Mouse (Mus musculus): ENCODE measurements around the gene Cchcr1.

Cchcr1 gene

DNA sequence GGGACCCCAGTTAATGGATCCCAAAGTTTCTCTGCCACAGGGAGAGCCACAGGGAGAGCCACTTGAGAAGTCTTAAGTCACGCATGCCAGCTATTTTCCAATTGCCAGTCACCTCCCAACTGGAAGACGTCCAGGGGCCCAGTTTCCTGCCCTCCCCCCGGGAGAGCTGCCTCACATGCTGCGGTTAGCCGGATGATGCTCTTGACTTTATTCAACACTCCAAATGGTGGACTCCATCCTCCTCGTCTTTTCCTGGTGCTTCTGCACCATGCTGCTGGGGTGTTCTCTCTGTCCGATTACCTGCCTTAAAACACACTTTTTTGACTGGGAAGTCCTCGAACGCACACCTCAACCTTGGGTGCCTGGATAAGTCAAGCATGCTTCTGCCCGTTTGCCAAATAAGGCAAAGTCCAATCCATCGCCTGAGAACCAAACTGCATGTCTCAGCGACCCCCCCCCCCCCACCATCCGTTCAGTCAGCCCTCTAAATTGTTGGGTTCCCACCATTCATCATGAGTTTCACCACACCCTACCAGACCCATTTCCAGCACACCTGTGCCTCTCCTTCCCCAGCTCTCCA is 39.4 kb downstream of the Cchcr1 start:
- no peak for DNase-seq (ENCODE audit: low spot score)

DNA sequence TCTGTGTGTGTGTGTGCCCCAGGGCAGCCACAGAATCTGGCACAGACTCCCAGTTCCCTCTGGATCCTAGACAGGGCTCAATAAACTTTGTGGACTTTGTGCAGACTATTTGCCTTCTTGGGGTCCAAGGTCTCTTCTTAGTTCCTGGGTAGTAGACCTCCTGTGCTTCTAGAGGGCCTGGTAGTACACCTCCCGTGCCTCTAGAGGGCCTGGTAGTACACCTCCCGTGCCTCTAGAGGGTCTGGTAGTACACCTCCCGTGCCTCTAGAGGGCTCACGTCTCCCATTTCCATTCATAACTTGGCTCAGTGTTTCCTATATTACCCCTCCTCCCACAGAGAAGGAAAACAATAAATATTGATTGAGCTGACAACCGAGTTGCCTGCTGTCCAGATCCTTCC is 39.9 kb downstream of the Cchcr1 start:
- DNase-seq (ENCODE audit: low spot score): no peak

DNA sequence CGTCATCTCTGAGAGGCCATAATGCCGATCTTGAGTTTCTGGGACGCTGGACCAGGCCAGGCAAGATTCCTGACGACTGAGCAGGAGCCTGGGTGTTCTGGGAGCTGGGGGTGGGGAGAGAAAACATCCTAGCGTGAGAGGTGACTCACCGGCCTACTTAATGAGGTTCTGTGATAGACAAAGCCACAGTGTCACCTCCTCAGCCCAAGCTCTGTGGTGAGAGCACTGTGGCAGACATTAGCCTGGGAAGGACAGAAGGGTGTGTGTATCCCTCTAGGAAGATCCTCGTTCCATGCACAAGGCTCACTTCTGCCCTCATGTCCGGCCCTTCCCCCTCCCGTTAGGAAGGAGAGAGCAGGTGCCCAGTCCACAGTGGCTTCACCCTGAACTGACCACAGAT is 40.5 kb downstream of the Cchcr1 start:
- DNase-seq (ENCODE audit: low spot score): no peak

DNA sequence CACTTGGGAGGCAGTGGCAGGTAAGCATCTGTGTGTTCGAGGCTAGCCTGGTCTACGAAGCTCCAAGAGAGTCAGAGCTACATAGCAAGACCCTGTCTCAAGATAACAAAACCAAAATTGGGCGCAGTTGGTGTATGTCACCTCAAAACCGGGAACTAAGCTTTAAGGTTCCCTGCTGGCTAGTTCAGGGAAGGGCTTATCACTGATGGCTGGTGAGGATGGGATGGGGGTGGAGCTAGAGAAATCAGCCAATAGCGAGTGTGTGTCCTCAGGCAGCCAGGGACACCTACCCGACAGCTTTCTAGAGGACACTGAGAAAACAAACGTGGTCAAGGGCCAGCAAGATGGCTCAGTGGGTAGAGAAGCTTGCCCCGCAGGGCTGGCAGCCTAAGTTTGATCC is 41.3 kb downstream of the Cchcr1 start:
- no peak for DNase-seq (ENCODE audit: low spot score)

DNA sequence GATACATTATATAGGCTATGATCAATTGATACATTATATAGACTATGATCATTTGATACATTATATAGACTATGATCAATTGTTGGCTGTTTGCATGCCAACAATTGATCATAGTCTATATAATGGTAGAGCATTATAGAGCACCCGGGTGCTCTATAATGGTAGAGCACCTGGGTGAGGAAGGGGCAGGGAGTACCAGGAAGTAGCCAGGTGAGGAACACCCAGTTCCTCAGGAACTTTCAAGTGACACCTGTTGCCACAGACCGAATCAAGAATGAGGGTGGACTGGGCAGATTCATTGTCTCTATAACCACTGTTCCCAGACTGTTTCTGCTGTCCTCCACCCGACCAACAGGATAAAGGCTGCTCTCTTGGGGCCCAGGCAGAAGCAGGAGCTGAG is 50.2 kb downstream of the Cchcr1 start, which contains the start of gene 2300002M23Rik:
Gene 2300002M23Rik, plus strand, starts transcription at position 301 of the 400 bp plus-strand sequence.
- DNase-seq (ENCODE audit: low spot score): no peak

DNA sequence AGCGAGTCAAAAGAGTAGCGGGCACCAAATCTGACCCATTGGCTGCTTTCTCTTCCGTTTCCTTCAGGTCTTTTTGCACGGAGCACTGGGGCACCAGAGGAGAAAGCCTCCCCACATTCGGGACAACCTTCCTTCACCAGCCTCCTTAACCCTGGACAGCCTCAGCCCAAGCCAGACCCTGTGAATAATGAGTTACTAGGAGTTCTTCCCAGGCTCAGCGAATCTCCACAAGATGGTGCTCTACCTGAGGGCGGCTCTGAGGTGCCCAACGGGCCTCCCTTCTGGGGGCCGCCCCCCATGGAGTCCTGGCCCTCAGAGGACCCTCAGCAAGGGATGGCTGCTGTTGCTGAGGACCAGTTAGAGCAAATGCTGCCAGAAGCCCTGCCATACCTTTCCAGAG is 50.9 kb downstream of the Cchcr1 start:
- DNase-seq (ENCODE audit: low spot score): no peak

DNA sequence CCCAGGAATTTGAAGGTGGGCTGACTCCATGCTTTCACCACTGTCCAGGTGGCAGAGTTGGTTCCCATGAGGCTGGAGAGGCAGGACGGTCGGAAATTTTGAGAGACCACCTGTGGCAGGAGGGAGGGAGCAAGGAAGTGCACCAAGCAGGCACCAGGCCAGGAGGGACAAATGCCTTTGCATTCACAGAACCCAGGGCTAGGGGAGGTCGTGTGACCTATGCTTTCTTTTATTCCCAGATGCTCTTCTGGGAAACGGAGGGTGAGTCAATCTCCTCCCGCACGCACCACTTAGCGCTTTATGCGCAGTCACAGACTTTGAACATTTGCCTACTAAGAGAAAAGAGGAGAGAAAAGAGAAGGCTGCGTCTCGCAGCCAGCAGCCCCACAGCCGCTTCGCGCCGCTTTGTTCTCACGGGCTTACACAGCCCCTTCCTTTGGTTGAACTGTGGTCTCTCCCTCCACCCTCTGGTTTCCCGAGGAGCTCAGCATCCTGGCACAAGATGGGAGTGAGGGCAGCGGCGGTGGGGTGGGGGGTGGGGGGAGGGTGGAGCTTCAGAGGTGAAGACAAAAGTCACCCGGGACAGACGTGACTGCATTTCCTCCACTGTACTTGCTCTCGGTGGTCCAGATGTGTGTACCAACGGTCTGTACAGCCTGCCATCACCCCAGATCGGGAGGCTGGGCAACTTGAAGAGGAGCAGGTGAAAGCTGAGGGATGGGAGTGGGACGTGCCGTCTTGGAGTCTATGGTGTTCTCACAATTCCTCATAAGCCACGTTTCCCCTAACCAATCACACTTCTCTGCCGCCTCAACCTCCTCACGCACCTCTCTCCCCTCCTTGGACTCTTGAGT is 52.4 kb downstream of the Cchcr1 start:
- DNase-seq (ENCODE audit: low spot score): no peak

DNA sequence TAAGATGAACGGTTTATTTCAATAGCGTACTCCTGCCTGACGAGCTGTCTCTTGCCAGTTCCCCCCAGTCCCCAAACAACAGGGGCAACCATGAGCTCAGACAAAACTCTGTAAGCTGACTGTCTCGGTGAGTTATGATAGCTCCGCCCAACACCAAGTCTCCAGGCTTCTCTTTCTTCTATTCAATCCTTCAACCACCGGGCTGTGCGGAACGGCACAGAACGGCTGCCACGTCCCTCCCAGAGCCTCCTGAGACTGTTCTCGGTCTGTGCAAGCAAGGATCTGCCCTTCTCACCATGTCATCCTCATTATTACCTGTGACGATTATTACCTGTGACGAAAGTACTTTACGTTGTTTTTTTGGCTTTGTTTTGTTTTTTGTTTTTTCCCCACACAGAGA is 53.9 kb downstream of the Cchcr1 start:
- no peak for DNase-seq (ENCODE audit: low spot score)

DNA sequence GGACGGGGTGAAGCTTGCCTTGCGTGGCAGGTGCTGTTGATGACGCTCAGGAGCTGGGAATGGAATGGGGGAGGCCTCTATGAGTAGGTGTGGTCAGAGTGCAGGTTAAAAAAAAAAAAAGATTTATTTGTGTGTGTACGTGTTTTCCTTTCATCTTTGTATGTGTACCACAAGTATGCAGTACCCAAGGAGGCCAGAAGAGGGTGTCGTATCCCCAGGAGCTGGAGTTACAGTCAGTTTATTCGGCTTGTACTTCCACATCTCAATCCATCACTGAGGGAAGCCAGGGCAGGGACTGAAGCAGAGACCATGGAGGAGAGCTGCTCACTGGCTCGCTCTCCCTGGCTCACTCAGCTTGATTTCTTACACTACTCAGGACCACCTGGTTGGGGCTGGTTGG is 54.6 kb downstream of the Cchcr1 start:
- no peak for DNase-seq (ENCODE audit: low spot score)

DNA sequence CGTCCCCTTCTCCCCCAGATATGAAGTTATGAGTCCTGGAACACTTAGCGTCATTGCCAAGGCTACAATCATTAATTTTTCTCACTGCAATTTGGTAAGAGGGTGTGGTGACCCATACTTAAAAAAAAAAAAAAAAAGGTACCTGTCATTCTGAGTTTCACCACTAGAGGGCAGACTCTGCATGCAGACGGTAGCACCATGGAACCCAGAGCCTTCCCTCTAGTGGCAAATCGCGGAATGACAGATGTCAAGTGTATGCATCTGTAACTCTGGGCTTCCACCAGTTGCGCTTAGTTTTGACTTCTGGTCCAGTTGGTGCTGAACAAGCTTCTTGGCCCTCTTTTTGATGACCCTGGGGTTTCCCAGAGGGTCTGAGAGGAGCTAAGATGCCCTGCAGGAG is 61.3 kb downstream of the Cchcr1 start:
- DNase-seq (ENCODE audit: low spot score): peak; percentile 42

All from left cerebral cortex, adult 11 months (tissue).